Mouse (Mus musculus): Measurements from ENCODE around the gene Hist1h3e.

DNA sequence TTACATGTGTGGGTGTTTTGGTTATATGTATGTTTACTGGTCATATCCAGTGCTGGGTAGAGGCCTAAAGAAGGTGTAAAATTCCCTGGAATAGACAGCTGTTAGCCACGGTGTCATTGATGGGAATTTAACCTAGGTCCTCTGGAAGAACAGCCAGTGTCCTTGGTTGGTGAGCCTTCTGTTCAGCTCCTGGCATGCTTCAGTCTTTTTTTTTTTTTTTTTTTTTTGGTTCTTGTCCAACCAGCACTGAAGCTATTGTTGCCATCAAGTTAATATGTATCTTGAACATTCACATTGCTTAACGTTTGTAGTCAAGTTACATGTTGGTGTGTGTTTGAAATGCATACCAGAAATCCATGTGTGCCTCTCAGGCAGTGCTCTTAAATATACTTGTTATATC is 2.3 kb upstream of the Hist1h3e start:
- TF ChIP-seq CTCF (conservative IDR thresholded peaks at IDR 0.05; ENCODE audit: insufficient read depth, insufficient read length, low read depth, low read length) (no peak), POLR2A (IDR thresholded peaks at IDR 0.05; ENCODE audit: low read depth, low read length) (no peak)

Measured in kidney, adult 2 months (tissue).